Mouse (Mus musculus) cortical plate, adult 2 months (tissue): ENCODE measurements around the gene Aldh1l1. TPM values are rescaled to one million over a fixed set of nuclear protein-coding genes. Genes with fewer than 3 reads are reported as not detected.

Experiments used
- H3K27ac ChIP-seq: fragments of 200-500 bp; 2 replicates; pipeline ENCODE4 v1.5.1; 2012; ENCODE audit warnings: low read length, control low read depth, inconsistent platforms; ENCODE audit not compliant: insufficient read depth
- H3K4me1 ChIP-seq: fragments of 200-500 bp; 2 replicates; pipeline ENCODE4 v1.6.1; 2011; ENCODE audit warnings: low read length; ENCODE audit not compliant: control insufficient read depth, insufficient read depth
- H3K4me3 ChIP-seq: fragments of 200-500 bp; 2 replicates; pipeline ENCODE4 v1.5.1; 2011; ENCODE audit warnings: mild to moderate bottlenecking, low read length, control low read depth; ENCODE audit not compliant: insufficient read depth
- CTCF ChIP-seq: fragments of 200-500 bp; IDR thresholded peaks from 2 replicates; pipeline ENCODE4 v1.5.1; 2011; ENCODE audit warnings: mild to moderate bottlenecking, control low read depth, low read length; ENCODE audit not compliant: insufficient read depth; ENCODE audit errors: extremely low read depth
- POLR2A ChIP-seq: fragments of 200-500 bp; IDR thresholded peaks from 2 replicates; pipeline ENCODE4 v1.6.1; 2011; ENCODE audit warnings: mild to moderate bottlenecking, low read length, control low read depth; ENCODE audit not compliant: insufficient read depth; ENCODE audit errors: extremely low read depth
- polyA plus RNA-seq: library from polyadenylated mRNA; depleted of rRNA; stranded (reverse); fragments of >200 nt; gene quantifications from 2 replicates; pipeline ENCODE4 v1.2.3, GENCODE M21; 2012

Gene Aldh1l1
- polyA plus RNA-seq, 1 experiment = 83.1 TPM

DNA sequence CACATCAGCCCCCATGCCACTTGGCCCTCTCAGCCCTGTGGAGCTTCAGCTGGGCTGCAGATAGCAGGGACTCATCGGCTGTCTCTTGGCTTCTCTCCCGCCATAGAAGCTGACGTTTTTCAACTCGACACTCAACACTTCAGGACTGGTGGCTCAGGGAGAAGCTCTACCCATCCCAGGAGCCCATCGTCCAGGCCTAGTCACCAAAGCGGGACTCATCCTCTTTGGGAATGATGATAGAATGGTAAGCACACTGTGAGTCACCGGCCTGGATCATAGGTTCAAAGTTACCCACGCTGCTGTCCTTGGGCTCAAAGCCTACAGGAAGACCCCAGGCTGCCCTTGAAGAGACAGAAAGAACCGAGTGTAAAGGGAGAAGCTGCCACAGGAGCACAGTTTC lies 78.0 kb downstream of the Aldh1l1 start:
- Histone ChIP-seq H3K27ac (no peak overlapping the region), H3K4me3 (no peak overlapping the region), H3K4me1 (peaks cover 13% of the 10 kb centered on the region)
- TF ChIP-seq CTCF (no peak), POLR2A (no peak)

DNA sequence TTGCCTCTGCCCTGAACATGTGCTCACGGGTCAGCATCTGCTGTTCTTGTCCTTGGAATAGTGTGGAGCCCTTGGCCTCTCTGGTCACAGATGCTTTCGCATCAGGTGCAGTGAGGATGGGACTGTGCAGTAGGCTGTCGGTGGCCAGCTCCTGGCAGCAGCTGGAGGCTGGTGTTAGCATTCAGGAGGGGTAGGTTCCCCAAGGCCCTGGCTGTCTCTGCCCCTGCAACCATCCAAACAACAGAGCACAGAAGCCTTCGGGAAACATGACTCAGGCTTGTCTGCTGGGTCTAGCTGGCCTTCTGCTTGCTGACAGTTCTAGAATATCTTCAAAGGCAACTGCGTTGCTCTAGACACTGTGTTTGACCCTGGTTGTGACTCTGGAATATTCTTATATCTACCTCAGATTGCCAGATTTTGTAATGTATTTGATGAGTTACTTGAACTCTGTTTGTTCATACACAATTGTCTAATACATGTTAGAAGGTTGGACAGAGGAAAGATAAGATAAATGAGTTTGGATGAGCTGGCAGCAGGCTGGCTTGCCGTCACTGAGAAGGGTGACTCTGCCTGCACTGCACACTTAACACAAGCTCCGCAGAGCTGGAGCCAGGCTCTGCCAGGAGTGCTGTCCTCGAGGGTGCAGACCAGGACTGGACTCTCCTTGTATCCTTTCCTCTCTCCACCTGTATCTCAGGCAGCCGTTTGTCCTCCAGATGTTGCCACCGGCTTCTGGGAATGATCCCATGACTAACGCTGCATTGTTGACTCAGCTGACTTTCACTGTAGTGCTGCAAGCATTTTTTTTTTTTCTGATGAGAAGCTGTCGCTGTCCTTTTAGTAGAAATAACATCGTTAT lies 79.4 kb downstream of the Aldh1l1 start:
- TF ChIP-seq CTCF (no peak), POLR2A (no peak)
- peaks cover 11% of the 10 kb centered on the region for H3K4me1 ChIP-seq
- H3K4me3 ChIP-seq = no peak overlapping the region
- no peak overlapping the region for H3K27ac ChIP-seq

DNA sequence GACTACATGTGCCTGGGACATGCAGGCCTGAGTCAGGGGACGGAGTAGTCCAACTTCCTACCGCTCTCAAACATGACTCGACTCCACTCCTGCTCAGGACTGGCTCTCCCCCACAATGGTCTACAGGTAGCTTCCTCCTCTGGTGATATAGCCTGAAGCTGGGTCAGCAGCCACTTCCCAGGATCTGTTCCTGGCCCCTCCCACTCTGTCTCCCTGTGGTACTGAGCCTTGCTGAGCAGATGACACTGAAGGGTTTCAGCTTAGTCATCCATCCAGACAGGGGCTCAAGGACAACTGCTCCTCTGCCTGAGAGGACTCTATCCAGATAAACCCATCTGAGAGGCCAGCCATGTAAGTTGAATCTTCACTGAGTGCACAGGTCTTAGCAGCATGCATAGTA lies 81.3 kb downstream of the Aldh1l1 start:
- peaks cover 9% of the 10 kb centered on the region; the same call in 1 of the 2 replicates for H3K4me1 ChIP-seq
- H3K4me3 ChIP-seq = no peak overlapping the region
- no peak for TF ChIP-seq POLR2A
- no peak for TF ChIP-seq CTCF
- H3K27ac ChIP-seq = no peak overlapping the region

DNA sequence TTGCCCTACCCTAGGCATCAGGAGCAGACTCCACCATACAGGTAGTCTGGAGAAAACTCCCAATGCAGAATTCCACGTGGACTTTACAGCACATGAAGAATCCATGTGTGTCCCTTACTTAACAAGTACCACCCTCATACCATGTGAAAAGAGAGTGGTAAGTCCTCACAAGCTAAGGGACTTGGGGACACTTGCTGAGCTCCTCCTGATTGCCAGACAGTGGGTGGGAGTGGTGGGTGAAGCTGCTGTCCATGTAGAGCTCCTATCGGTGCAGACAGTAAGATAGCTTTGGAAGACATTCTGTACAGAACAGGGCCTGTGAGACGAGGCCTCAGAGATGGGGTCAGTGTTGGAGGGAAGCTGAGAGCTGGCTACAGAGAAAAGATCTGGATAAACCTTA lies 81.7 kb downstream of the Aldh1l1 start:
- no peak for TF ChIP-seq POLR2A
- no peak for TF ChIP-seq CTCF

DNA sequence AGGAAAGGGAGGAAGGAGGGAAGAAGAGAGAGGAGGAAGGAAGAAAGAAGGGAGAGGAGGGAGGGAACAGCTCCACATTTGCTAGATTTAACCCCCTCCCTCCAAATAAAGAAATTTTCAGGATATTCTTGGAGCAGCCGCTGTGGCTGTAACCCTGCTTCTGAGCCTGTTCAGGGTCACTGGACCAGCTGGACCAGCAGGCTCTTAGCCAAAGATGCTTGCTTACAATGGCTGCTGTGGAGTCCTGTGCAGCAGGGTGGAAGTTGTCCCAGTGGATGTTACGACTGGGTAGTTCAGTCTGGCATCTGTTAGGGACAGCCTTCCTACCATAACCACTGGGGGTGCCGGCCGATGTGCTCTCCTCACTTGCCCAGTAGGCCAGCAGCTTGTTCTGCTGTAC lies 82.5 kb downstream of the Aldh1l1 start:
- Histone ChIP-seq H3K4me1 (peaks cover 9% of the 10 kb centered on the region; the same call in 1 of the 2 replicates), H3K27ac (no peak overlapping the region), H3K4me3 (no peak overlapping the region)
- TF ChIP-seq POLR2A (no peak), CTCF (no peak)

More for the DNA sequence above, 81.7 kb downstream of the Aldh1l1 start:
- H3K27ac ChIP-seq = no peak overlapping the region
- peaks cover 9% of the 10 kb centered on the region; the same call in 1 of the 2 replicates for H3K4me1 ChIP-seq
- H3K4me3 ChIP-seq = no peak overlapping the region

DNA sequence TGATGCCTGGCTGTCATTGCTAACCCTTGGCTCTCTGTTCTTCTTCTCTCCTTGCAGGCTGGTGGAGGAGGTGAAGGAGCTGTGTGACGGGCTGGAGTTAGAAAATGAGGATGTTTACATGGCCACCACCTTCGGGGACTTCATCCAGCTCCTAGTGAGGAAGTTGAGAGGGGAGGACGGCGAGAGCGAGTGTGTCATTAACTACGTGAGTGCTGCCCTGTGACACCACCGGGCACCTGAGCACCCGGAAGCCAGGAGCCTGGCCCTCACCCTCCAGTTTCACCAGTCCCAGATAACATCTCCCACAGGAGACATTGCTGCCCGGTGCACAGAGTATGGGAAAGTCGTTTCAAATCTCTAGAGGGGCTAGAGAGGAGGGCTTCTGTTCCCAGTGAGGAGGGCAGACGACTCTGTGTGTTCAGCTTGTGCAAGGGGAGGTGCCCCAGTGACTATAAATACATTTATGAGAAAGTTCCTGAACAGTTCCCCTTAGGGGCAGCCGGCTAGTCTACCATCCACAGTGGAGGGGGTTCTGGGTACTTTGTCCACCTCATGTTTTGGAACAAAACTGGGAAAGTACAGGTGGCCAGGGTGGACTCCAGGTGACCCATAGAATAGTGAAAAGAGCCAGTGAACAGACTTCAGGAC lies 83.6 kb downstream of the Aldh1l1 start:
- no peak for TF ChIP-seq POLR2A
- TF ChIP-seq CTCF = no peak
- Histone ChIP-seq H3K27ac (no peak overlapping the region), H3K4me1 (peaks cover 5% of the 10 kb centered on the region; the same call in 1 of the 2 replicates)

DNA sequence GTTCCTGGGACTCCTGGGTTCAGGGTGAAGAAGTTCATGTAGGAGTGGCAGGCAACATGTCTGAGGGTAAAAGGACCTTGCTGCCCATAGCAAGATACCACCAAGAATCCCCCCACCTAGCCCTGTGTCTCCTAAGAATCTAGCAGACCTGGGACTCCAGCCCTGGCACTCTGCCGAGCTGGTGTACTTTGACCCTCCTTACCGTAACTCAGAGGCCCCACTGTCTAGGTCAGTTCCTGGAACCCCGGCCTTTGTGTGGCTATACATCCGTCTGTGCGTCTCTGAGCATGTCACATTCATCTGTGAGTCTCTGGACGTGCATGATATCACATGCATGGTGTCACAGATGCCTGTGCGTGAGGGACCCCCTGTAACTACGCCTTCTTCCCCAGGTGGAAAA lies 84.2 kb downstream of the Aldh1l1 start:
- TF ChIP-seq CTCF (no peak), POLR2A (no peak)
- Histone ChIP-seq H3K27ac (no peak overlapping the region), H3K4me3 (no peak overlapping the region)

More for the DNA sequence above, 83.6 kb downstream of the Aldh1l1 start:
- H3K4me3 ChIP-seq = no peak overlapping the region

DNA sequence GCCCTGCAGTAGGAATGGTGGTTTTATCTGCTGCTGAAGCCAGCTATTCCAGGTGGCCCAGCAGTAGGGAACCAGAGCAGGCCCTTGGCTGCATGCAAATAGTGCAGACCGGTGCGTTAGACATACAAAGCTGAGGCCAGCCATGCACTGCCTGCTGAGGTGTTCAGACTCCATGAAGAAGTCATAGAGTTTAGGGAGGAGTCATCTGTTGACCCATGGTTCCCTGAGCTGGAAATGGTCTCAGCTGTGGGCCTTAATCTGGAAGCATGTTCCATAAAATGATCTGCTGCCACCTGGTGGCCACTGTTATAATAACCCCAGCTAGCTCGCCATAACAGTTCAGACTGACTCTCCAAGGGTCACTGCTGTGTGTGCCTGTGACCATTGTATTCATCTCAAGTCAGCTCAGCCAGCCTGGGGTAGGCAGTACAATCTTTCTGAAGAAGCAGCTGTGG lies 89.1 kb downstream of the Aldh1l1 start:
- Histone ChIP-seq H3K4me1 (no peaks in the 10 kb centered on the region), H3K27ac (no peak overlapping the region), H3K4me3 (no peak overlapping the region)
- TF ChIP-seq POLR2A (no peak), CTCF (peak; percentile 80)

More for the DNA sequence above, 84.2 kb downstream of the Aldh1l1 start:
- H3K4me1 ChIP-seq = peaks cover 2% of the 10 kb centered on the region; the same call in 1 of the 2 replicates

DNA sequence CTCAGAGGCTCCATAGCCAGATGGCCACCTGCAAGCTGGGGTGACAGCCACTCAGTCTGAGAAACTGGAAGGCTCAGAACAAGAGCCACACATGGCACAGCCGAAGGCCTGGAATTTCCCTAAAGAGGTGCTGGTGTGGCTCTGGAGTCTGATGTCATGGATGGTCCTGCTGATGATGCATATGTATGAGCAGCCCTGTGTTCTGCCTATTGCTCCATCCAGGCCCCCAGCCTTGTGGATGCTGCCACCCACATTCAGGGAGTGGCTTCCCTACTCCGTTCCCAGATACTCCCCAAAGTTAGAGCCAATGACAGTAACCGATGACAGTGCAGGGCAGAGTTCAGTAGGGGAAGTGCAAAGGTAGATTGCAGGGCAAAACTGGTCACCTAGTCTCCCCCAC lies 91.9 kb downstream of the Aldh1l1 start:
- TF ChIP-seq CTCF = no peak
- H3K4me3 ChIP-seq = no peak overlapping the region
- no peaks in the 10 kb centered on the region for H3K4me1 ChIP-seq
- no peak overlapping the region for H3K27ac ChIP-seq
